Mouse (Mus musculus) stomach, postnatal 0 days (tissue): ENCODE measurements around the gene Ttll12.

Experiments
- CTCF ChIP-seq: IDR thresholded peaks from 2 replicates; pipeline ENCODE4 v1.5.1; 2016; ENCODE audit warnings: antibody characterized with exemption, low read depth, mild to moderate bottlenecking, moderate library complexity
- EP300 ChIP-seq: optimal IDR thresholded peaks from 2 replicates; pipeline ENCODE3; 2016; ENCODE audit warnings: antibody characterized with exemption

GRCm38 (mm10) chr15:83526424-83527091, 68.4 kb downstream of the Ttll12 start, which contains the start of gene Bik:
- TF ChIP-seq CTCF (no peak), EP300 (no peak)
